Mouse (Mus musculus): ENCODE data around the gene Mtch1. TPM values are rescaled to one million over a fixed set of nuclear protein-coding genes. Genes with fewer than 3 reads are reported as not detected.
A peak's percentile ranks its signal among the peaks of the same experiment; 100 is the strongest.
"Not testable (repeated sequence)": the region's sequence is repeated elsewhere in the genome, so short reads cannot be mapped to it uniquely, and the experiment has no call there.

Mtch1 gene
- 100 to 1,000 TPM; 220 to 280 TPM for total RNA-seq (2021)
- polyA plus RNA-seq (2012; rRNA removed) = 331 and 392 TPM in 2 replicates
- long read RNA-seq, transcript Mtch1-202 (12 exons, 1,897 nt) = major isoform, 303 of 534 reads
- long read RNA-seq, transcript Mtch1-207 (13 exons, 1,093 nt) = minor isoform, 5 of 534 reads
- long read RNA-seq, transcript Mtch1-201 (12 exons, 1,952 nt) = minor isoform, 183 of 534 reads
- long read RNA-seq, transcript Mtch1-218 (1 exons, 2,292 nt) = minor isoform, 14 of 534 reads
- long read RNA-seq, partial matches to known transcripts = 5 of 534 reads
- long read RNA-seq, other reads (novel, unspliced or antisense) = 18 of 534 reads

DNA sequence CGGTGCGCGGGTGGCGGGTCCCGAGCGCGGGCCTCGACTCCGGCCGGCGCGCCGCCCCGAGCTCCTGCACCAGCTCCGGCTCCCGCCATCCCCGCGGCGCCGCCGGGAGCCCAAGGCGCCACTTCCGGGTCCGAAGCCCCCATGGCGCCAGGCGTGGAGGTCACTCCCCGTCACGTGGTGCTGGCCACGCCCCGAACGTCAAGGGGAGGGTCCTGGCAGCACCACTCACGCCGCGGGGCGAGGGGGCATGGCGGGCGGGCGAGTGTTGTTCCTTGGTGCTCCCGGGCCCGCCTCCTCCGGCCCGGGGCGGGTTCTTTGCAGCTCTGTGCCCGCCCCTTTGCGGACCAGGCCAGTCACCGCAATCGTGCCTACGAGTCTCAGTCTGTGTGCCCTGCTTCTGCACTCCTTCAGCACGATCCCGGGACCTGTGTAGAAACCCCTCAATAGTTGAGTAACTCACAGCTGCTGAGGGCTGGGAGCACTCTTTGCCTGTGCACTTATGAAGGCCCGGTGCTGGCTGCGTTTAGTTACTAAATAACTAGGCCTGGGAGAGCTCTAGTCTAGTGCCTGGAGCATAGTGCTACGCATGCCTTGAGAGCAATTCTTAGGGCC, at the start of gene Mtch1:
Mtch1 (minus strand) TSS at position 290 of the 612 bp plus-strand sequence.
- peak; percentile 100 for DNase-seq

DNA sequence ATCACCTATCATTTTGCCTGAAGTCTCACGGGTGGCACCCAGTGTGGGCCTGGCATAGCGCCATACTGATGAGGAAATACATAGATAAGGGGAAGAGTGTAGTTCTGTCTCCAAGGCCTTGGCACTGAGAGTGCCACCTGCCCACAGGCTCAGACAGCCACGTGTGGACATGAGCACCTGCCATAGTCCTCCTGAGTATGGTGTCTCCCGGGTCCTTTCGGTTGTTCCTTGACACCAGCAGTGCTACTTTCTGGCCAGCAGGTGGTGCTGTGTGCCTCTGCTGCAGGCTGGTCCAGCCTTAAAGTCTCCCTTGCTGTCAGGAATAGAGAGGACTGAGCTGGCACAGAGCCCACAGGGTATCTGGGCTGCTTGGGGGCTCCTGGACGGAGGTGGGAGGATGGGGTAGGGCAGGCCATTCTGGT, 49.1 kb upstream of the Mtch1 start:
- DNase-seq = peak; percentile 89

- peak; percentile 48 for DNase-seq
Measured at GRCm38 (mm10) chr17:29396056-29396799, 48.5 kb upstream of the Mtch1 start.

- peak; percentile 61 for DNase-seq
Measured at GRCm38 (mm10) chr17:29395381-29395780, 47.6 kb upstream of the Mtch1 start.

GRCm38 (mm10) chr17:29394761-29395160, 47.0 kb upstream of the Mtch1 start:
- not testable (repeated sequence) for DNase-seq

GRCm38 (mm10) chr17:29394106-29394760, 46.5 kb upstream of the Mtch1 start:
- DNase-seq = peak; percentile 81

GRCm38 (mm10) chr17:29393335-29394089, 45.8 kb upstream of the Mtch1 start:
- no peak for DNase-seq

DNA sequence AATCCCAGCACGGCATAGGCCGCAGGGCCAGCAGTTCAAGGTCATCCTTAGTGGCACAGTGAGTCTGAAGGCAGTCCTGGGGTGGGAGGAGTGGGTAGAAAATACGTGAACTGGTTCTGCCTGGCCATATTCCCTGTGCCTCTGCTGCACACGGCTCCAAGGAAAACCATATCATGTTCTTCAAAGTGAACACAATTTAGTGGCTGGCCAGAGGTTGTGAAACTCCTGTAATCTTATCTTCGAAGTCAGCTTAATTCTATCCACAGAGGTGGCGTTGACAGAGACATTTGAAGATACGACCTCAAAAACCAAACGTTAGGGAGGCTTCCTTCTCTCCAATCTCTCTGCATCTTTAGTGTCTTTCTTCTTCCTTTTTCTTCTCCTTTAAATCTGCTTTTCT, 43.5 kb upstream of the Mtch1 start:
- DNase-seq = no peak

DNA sequence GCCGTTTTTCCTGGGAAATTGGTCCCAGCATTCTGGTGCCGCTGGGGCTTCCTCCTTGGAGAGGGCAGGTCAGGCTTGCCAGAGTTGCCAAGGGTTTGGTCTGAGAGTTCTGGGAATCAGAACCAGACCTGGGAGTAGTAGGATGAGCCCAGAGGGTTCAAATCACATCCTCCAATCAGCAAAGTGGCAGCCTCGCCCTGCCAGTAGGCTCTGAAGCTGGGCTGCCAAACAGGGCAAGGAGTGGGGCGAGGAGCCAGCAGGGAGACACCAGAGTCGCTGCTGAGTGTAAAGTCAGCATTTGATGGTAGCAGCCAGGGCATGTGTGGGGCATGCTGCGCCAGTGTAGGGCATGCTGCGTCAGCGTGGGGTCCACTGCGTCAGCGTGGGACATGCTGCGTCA, 41.2 kb upstream of the Mtch1 start:
- DNase-seq = peak; percentile 77

DNA sequence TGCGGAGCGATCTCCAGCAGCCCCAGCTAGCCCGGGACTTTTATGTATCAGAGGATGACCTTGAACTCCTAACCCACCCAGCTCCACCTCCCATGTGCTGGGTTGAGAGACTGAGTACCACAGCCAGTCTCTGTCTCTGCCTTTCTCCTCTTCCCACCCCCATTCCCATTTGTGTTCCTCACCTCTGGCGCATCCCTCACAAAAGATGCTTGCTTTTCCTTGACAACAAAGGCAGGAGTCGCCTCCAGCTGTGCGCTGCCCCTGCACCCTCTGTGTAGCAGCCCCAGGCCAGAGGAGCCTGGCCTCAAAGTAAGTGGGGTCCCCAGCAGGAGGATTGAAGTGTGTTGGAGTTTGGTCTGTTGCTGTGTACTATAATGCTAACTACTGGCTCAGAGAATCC, 38.0 kb upstream of the Mtch1 start:
- no peak for DNase-seq

DNA sequence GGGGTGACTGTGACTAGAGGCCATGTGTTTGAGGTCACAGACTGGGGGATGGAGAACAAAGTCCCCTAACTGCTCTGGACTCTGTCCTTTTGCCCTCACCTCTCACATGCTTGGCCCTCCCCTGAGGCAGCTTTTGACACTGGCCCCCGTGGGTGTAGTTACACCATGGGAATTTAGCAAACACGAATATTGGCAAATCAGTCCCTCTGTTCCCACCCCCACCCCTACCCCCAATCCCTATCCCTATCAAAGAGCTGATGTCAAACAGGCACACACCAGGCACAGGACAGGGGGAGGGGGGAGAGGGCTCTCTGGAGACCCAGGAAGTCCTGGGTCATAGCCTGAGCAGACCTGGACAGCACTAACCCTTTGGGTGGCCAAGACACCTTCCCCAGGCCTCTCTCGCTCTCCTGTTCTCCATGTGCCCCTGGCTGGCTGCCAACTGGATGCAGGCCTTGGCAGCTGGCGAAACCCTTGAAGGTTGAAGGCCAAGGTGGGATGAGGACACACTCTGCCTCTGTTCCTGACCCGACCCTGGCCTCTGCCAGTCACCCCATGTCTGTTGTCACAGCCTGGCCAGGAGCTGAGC, 37.2 kb upstream of the Mtch1 start:
- DNase-seq = peak; percentile 94

GRCm38 (mm10) chr17:29383923-29384322, 36.2 kb upstream of the Mtch1 start:
- DNase-seq = peak; percentile 90

- no peak for DNase-seq
Measured at GRCm38 (mm10) chr17:29382417-29382816, 34.7 kb upstream of the Mtch1 start.

DNA sequence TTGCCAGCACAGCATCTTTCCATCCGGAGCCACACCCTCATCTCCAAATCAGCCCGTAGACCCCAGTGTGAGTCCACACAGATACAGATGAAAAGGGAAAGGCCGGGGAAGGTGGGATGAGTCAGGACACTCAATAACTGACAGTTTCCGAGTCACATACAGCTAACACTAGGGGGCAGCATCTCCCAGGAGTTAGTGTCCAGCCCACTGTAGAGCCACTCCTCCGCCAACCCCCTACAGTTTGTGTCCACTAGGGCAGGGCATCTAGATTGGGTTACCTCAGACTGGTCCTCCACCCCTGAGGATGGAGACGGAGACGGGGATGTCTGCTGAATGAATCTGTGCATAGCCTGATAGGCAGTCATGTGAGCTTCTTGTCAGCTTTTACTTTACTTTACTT, 33.7 kb upstream of the Mtch1 start:
- peak; percentile 84 for DNase-seq

GRCm38 (mm10) chr17:29380241-29380640, 32.5 kb upstream of the Mtch1 start:
- DNase-seq = no peak

- DNase-seq = no peak
Measured at GRCm38 (mm10) chr17:29378056-29378455, 30.3 kb upstream of the Mtch1 start.

DNA sequence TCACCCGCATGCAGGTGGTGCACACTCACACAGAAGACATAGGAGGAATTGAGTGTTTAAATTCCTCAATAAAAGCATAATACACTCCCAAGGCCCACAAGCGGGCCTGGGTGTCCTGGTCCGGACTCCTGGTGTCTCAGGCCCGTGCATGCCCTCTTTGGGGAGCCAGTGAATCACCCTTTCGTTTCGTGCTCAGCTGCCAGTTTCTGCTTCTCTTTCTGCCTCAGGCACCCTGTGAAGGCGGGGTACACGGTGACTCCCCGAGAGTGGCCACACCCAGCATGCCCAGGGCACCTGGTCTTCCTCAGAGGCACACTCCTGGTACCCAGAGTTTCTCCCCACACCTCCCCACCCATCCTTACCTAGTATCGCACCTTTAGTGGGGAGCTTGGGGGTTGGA, 28.1 kb upstream of the Mtch1 start:
- DNase-seq = no peak

GRCm38 (mm10) chr17:29370984-29371723, 23.4 kb upstream of the Mtch1 start:
- peak; percentile 91 for DNase-seq

GRCm38 (mm10) chr17:29368726-29369125, 21.0 kb upstream of the Mtch1 start:
- no peak for DNase-seq

- no peak for DNase-seq
Measured at GRCm38 (mm10) chr17:29365105-29365621, 17.4 kb upstream of the Mtch1 start.

Measured in adrenal gland, adult 2 months (tissue).